Mouse (Mus musculus): ENCODE measurements around the gene Cd4. TPM values are rescaled to one million over a fixed set of nuclear protein-coding genes. Genes with fewer than 3 reads are reported as not detected.

Gene Cd4
- polyA plus RNA-seq, 1 experiment, result not detected

- no peaks in the 10 kb centered on the region for H3K36me3 ChIP-seq (ENCODE audit: control insufficient read depth, insufficient read depth)
- H3K79me2 ChIP-seq (ENCODE audit: control insufficient read depth, insufficient read depth), result no peaks in the 10 kb centered on the region
- H3K27me3 ChIP-seq (ENCODE audit: control insufficient read depth, insufficient read depth, insufficient read length), result peaks cover 50% of the 10 kb centered on the region
- H3K79me3 ChIP-seq (ENCODE audit: low read depth), result no peaks in the 10 kb centered on the region
- no peak overlapping the region for H3ac ChIP-seq (ENCODE audit: control insufficient read depth, insufficient read length, low read depth)
- no peak overlapping the region for H3K4me3 ChIP-seq (ENCODE audit: insufficient read depth, poor library complexity, severe bottlenecking)
- TF ChIP-seq MYOG (IDR thresholded peaks at IDR 0.05; ENCODE audit: control insufficient read depth, extremely low read depth, insufficient read length), result no peak
- no peak for TF ChIP-seq CTCF (IDR thresholded peaks at IDR 0.05; ENCODE audit: control insufficient read depth, insufficient read depth, insufficient read length)
- no peak for TF ChIP-seq USF1 (IDR thresholded peaks at IDR 0.05; ENCODE audit: low read depth)
- TF ChIP-seq MAX (IDR thresholded peaks at IDR 0.05), result no peak
- TF ChIP-seq CEBPB (IDR thresholded peaks at IDR 0.05; ENCODE audit: low read depth), result no peak
- no peak for TF ChIP-seq FOSL1 (IDR thresholded peaks at IDR 0.05; ENCODE audit: insufficient read depth, low read length, poor library complexity, severe bottlenecking)
- no peak for TF ChIP-seq MYOD1 (IDR thresholded peaks at IDR 0.05; ENCODE audit: control insufficient read depth, insufficient read length, low read depth)
Observed at GRCm38 (mm10) chr6:124861802-124862201, 26.2 kb downstream of the Cd4 start.

GRCm38 (mm10) chr6:124861266-124861665 is 26.8 kb downstream of the Cd4 start:
- Histone ChIP-seq H3K27me3 (ENCODE audit: control insufficient read depth, insufficient read depth, insufficient read length) (peaks cover 44% of the 10 kb centered on the region), H3K79me3 (ENCODE audit: low read depth) (no peaks in the 10 kb centered on the region), H3K79me2 (ENCODE audit: control insufficient read depth, insufficient read depth) (no peaks in the 10 kb centered on the region), H3K4me3 (ENCODE audit: insufficient read depth, poor library complexity, severe bottlenecking) (no peak overlapping the region), H3K36me3 (ENCODE audit: control insufficient read depth, insufficient read depth) (no peaks in the 10 kb centered on the region), H3ac (ENCODE audit: control insufficient read depth, insufficient read length, low read depth) (no peak overlapping the region)
- no peak for TF ChIP-seq CTCF (IDR thresholded peaks at IDR 0.05; ENCODE audit: control insufficient read depth, insufficient read depth, insufficient read length)

DNA sequence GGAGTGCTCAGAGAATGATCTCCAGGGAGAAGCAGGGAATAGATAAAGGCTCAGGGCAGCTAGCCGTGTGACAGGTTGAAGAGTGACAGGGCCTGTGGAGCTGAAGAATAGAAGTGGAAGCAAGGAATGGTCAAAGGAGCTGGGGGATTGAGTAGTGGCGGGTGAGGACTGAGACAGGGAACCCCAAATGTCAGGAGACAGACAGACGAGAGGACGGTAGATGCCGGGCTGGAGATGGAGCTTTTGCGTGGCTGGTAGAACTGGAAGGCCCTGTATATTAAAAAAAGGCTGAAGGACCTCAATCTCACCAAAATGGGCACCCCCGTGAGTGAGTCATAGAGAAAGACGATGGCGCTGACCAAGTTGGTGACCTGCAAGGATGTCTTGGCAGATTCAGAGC is 27.5 kb downstream of the Cd4 start:
- no peaks in the 10 kb centered on the region for H3K36me3 ChIP-seq (ENCODE audit: control insufficient read depth, insufficient read depth)
- TF ChIP-seq CEBPB (IDR thresholded peaks at IDR 0.05; ENCODE audit: low read depth) (no peak), MAX (IDR thresholded peaks at IDR 0.05) (no peak), FOSL1 (IDR thresholded peaks at IDR 0.05; ENCODE audit: insufficient read depth, low read length, poor library complexity, severe bottlenecking) (no peak), USF1 (IDR thresholded peaks at IDR 0.05; ENCODE audit: low read depth) (no peak), MYOD1 (IDR thresholded peaks at IDR 0.05; ENCODE audit: control insufficient read depth, insufficient read length, low read depth) (no peak), CTCF (IDR thresholded peaks at IDR 0.05; ENCODE audit: control insufficient read depth, insufficient read depth, insufficient read length) (no peak), MYOG (IDR thresholded peaks at IDR 0.05; ENCODE audit: control insufficient read depth, extremely low read depth, insufficient read length) (no peak)
- H3ac ChIP-seq (ENCODE audit: control insufficient read depth, insufficient read length, low read depth), result no peak overlapping the region
- no peaks in the 10 kb centered on the region for H3K79me2 ChIP-seq (ENCODE audit: control insufficient read depth, insufficient read depth)
- H3K4me3 ChIP-seq (ENCODE audit: insufficient read depth, poor library complexity, severe bottlenecking), result no peak overlapping the region
- peaks cover 37% of the 10 kb centered on the region for H3K27me3 ChIP-seq (ENCODE audit: control insufficient read depth, insufficient read depth, insufficient read length)
- no peaks in the 10 kb centered on the region for H3K79me3 ChIP-seq (ENCODE audit: low read depth)

DNA sequence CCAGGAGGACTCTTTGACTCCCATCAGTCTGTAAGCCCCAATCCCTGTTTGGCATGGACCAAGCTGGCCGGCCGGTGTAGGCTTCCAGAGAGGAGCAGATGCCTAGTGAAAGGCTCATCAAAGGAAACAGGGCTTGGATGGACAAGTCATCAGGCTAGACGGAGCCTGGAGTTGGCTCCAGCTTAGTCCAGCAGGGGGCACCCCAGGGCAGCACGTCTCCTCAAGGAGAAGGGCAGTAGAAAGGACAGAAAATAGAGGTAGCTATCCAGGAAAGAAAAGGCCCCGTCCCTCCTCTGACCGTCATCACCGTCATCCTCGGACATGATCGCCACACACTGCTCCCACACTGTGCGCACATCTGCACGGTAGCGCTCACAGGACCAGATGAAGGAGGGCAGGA is 28.3 kb downstream of the Cd4 start:
- H3K79me2 ChIP-seq (ENCODE audit: control insufficient read depth, insufficient read depth), result no peaks in the 10 kb centered on the region
- no peak overlapping the region for H3K4me3 ChIP-seq (ENCODE audit: insufficient read depth, poor library complexity, severe bottlenecking)
- H3K79me3 ChIP-seq (ENCODE audit: low read depth), result no peaks in the 10 kb centered on the region
- no peak for TF ChIP-seq MYOD1 (IDR thresholded peaks at IDR 0.05; ENCODE audit: control insufficient read depth, insufficient read length, low read depth)
- peak; percentile 79 for TF ChIP-seq CTCF (IDR thresholded peaks at IDR 0.05; ENCODE audit: control insufficient read depth, insufficient read depth, insufficient read length)
- no peak overlapping the region for H3ac ChIP-seq (ENCODE audit: control insufficient read depth, insufficient read length, low read depth)
- H3K36me3 ChIP-seq (ENCODE audit: control insufficient read depth, insufficient read depth), result no peaks in the 10 kb centered on the region
- H3K27me3 ChIP-seq (ENCODE audit: control insufficient read depth, insufficient read depth, insufficient read length), result peaks cover 29% of the 10 kb centered on the region

GRCm38 (mm10) chr6:124858561-124859318 is 29.3 kb downstream of the Cd4 start:
- H3K4me3 ChIP-seq (ENCODE audit: insufficient read depth, poor library complexity, severe bottlenecking), result no peak overlapping the region

DNA sequence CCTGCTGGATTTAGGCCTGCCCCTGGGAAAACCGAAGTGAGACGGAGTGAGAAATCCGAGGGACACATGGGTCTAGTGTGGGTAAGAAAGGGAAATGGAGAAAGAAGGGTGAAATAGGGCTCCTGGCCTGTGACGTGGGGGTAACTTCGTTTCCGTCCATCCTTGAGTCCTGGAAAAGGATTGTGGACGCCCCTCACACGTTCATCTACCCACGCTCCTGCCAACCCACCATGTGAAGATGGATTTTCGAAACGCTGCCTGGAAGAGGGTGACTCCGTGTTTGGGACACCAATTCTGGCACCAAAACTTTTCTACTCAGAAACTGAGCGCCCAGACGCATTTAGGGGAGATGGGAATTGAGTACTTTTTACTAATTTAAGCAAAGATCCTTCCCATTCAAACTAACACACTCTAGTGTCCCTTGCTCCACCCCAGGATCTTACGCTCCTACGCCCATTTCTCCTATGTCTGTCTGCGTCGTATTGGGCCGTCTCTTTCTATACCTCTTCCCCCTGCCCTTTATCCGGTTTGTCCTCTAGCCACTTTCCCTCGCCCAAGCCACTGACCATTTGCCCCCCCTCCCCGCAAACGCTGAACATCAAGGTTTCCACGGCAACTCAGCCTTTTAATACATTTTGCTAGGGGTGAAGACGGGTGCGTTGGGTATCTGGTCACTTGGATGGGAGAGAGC is 30.0 kb downstream of the Cd4 start:
- Histone ChIP-seq H3ac (ENCODE audit: control insufficient read depth, insufficient read length, low read depth) (no peak overlapping the region), H3K79me3 (ENCODE audit: low read depth) (no peaks in the 10 kb centered on the region), H3K36me3 (ENCODE audit: control insufficient read depth, insufficient read depth) (no peaks in the 10 kb centered on the region), H3K4me3 (ENCODE audit: insufficient read depth, poor library complexity, severe bottlenecking) (no peak overlapping the region), H3K79me2 (ENCODE audit: control insufficient read depth, insufficient read depth) (no peaks in the 10 kb centered on the region), H3K27me3 (ENCODE audit: control insufficient read depth, insufficient read depth, insufficient read length) (peaks cover 14% of the 10 kb centered on the region)
- TF ChIP-seq MYOD1 (IDR thresholded peaks at IDR 0.05; ENCODE audit: control insufficient read depth, insufficient read length, low read depth) (no peak), MYOG (IDR thresholded peaks at IDR 0.05; ENCODE audit: control insufficient read depth, extremely low read depth, insufficient read length) (no peak), MAX (IDR thresholded peaks at IDR 0.05) (no peak), USF1 (IDR thresholded peaks at IDR 0.05; ENCODE audit: low read depth) (no peak), CTCF (IDR thresholded peaks at IDR 0.05; ENCODE audit: control insufficient read depth, insufficient read depth, insufficient read length) (no peak), CEBPB (IDR thresholded peaks at IDR 0.05; ENCODE audit: low read depth) (no peak), FOSL1 (IDR thresholded peaks at IDR 0.05; ENCODE audit: insufficient read depth, low read length, poor library complexity, severe bottlenecking) (no peak)

More at GRCm38 (mm10) chr6:124858561-124859318, 29.3 kb downstream of the Cd4 start:
- TF ChIP-seq CEBPB (IDR thresholded peaks at IDR 0.05; ENCODE audit: low read depth), result no peak
- TF ChIP-seq USF1 (IDR thresholded peaks at IDR 0.05; ENCODE audit: low read depth), result no peak
- Histone ChIP-seq H3K36me3 (ENCODE audit: control insufficient read depth, insufficient read depth) (no peaks in the 10 kb centered on the region), H3ac (ENCODE audit: control insufficient read depth, insufficient read length, low read depth) (no peak overlapping the region), H3K79me3 (ENCODE audit: low read depth) (no peaks in the 10 kb centered on the region), H3K79me2 (ENCODE audit: control insufficient read depth, insufficient read depth) (no peaks in the 10 kb centered on the region), H3K27me3 (ENCODE audit: control insufficient read depth, insufficient read depth, insufficient read length) (peaks cover 21% of the 10 kb centered on the region)
